Mouse (Mus musculus) skeletal muscle tissue, adult 2 months (tissue): ENCODE measurements around the gene Lemd1.
"Not testable (repeated sequence)": the region's sequence is repeated elsewhere in the genome, so short reads cannot be mapped to it uniquely, and the experiment has no call there.

ENCODE experiments used
- DNase-seq: peaks from one replicate; pipeline ENCODE4 v3.0.0-alpha.2; 2012; ENCODE audit warnings: low read depth, low spot score

Gene Lemd1

DNA sequence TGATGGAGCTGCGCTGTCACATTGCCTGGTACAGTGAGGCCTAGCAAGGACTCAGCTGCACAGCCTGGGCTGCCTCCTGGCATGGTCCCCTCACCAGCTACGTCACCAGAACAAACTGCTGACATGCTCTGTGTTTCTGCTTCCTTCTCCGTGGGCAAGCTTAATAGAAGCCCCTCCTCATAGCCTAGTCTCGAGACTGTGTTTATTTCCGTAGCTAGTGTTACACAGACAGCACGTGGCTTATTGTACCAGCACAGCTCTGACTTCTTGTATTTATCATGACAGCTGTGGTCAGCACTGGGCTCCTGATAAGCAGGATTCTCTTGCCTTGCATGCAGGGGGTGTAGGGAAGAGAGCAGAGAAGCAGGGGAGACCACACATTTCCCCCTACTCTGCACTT is 54.9 kb downstream of the Lemd1 start:
- DNase-seq, result no peak

GRCm38 (mm10) chr1:132246641-132247040 is 55.4 kb downstream of the Lemd1 start:
- DNase-seq, result no peak

DNA sequence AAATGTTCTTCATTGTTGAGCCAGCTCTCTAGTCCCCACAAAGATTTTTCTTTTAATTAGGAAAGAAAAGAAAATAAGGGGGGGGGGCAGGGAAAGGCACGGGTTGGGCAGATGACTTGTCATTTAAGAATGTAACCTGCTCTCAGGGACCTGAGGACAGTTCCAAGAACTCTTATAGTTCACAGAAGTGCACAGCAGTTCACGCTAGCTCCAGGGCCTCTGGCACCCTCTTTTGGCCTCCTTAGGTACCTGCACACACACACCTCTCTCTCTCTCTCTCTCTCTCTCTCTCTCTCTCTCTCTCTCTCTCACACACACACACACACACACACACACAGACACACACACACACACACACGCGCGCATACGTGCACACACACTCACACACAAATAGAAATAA is 63.2 kb downstream of the Lemd1 start:
- DNase-seq, result no peak

DNA sequence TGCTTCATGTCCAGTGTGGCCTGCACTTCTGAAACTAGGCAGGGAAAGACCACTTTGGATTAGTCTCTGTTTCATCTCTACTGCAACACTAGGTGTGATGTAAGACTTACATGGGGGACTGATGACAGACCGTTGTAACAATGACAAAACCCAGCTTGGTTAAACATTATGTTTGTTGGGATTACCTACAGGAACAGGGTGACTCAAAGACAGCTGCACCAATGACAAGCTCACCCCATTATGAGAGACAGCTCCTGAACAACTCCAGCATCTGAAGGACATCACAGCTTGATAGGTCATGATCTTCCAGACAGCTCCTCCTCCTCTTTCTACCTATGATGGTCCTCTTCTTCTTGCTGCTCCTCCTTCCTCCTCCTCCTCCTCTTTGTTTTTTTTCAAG is 69.1 kb downstream of the Lemd1 start:
- DNase-seq, result no peak

DNA sequence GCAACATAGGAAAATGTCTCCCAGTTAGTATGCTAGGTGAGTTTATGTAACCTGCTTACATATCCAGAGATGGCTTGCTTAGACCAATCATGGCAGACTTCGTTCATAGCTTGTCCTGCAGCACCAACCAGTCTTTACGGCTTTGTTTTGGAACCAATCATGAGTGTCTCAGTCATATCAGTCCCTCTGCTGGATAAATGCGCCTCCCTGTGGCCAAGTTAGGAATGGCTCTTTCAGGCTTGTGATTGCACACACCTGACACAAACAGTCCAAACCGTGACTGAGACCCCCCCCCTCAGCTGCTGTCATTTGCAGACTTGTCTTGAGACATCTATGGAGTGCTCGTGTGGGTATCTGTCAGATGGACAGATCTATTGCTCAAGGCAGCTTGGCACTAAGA is 69.8 kb downstream of the Lemd1 start:
- DNase-seq, result no peak

GRCm38 (mm10) chr1:132263618-132264017 is 72.4 kb downstream of the Lemd1 start:
- DNase-seq, result no peak

DNA sequence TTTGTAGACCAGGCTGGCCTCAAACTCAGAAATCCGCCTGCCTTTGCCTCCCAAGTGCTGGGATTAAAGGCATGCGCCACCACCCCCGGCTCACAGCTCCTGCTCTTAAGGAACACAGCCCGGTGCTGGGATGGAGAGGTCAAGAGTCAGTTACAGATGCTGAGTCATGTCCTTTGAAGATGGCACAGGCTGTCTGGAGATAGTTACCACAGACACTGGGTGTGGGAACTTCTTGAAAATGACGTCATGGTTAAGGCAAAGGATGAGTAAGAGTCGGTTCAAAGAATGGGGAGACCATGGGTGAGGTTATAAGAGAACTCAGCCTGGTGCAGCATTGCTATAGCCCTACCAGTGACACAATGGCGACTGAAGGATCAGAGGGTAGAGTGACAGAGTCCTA is 73.3 kb downstream of the Lemd1 start:
- DNase-seq, result no peak

- no peak for DNase-seq
These were observed 74.1 kb downstream of the Lemd1 start for GRCm38 (mm10) chr1:132265211-132265859.

DNA sequence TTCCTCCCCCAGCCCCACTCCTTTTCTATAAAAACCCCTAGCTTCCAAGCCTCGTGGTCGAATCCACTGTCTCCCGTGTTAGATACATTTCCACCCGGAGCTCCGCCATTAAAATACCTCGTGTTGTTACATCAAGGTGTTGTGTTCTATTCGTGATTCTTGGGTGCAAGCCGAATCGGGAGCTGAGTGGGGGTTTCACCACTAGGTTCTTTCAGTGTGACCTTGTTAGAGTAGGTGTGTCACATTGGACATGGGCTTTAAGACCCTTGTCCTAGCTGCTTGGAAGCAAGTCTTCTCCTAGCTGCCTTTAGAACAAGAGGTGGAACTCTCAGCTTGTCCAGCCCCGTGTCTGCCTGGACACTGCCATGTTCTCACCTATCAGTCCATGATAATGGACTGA is 74.7 kb downstream of the Lemd1 start:
- DNase-seq, result no peak

DNA sequence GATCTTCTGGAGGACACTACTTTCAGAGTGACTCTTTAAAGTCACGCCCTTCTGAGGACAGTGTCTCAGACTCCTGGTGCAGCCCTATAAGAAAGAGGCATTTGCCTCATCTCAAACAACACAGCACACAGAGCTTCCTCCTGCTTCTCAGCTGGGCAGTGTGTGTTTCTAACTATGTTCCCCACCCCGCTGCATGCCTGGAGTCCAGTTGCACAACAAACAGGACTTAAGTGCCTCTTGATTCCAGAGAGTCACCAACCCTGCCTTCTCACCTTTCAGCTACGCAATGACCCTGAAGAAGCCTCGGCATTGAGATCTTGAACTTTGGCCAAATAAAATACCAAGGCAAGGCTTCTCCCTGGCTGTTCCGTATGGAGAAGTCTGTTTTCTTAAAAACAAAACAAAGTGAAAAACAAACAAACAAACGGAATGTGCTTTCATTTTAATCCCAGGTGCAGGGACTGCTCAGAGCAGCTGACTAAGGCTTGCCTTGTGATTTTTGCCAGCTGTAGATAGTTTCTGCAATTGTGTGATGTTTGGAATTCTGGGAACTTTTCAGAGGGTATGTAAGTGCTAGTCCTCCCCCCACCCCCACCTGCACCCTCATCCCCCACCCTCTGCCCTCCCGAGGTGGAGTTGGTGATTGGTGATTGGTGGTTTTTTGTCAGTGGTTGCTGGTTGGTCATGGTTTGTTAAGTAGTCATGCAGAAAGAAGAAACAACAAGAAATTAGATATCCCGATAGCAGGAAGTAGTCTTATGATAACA is 75.7 kb downstream of the Lemd1 start:
- DNase-seq, result peak; percentile 84

- DNase-seq, result peak; percentile 82
These were observed 76.7 kb downstream of the Lemd1 start for GRCm38 (mm10) chr1:132267959-132268358.

DNA sequence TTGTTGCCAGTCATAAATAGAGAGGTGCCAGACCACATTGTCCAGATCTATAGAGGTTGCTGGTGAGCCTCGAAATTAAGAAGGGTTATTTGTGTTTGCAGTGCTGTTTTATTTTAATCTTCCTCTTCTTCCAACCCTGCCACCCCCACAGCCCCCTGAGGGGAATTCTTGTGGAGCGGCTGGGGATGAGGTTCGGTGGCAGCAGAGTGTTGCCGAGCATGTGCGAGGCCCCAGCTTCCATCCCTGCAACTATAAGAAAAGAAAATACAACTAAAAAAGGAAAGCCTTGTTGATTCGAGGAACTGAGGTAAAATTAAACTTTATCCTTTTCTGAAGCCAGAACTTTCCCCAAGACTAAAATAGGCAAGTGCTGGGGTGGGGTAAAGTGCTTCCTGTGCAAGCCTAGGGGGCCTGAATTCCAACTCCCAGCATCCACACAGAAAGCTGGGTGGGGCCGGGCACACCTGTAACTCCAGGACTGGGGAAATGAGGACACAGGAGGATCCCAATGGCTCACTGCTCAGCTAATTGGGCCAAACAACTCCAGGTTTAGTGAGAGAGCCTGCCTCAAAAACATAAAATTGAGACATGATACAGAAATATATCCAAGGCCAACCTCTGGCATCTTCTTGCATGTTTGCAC is 77.3 kb downstream of the Lemd1 start:
- no peak for DNase-seq

DNA sequence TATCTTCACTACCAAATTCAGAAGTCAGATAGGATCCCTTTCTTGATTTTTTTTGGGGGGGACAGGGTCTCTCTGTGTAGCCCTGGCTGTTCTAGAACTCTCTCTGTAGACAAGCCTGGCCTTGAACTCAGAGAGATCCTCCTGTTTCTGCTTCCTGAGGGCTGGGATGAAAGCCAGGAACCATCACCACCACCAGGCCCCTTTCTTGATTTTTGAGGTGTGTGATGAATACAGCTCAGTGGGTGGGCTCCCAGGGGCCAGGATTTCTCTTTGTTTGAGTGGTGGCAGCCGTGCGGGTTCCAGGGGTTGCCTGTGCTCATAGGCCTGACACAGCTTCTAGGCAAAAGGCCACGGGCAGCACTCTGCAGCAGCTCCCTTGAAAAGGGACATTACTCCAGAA is 80.0 kb downstream of the Lemd1 start:
- DNase-seq, result no peak

DNA sequence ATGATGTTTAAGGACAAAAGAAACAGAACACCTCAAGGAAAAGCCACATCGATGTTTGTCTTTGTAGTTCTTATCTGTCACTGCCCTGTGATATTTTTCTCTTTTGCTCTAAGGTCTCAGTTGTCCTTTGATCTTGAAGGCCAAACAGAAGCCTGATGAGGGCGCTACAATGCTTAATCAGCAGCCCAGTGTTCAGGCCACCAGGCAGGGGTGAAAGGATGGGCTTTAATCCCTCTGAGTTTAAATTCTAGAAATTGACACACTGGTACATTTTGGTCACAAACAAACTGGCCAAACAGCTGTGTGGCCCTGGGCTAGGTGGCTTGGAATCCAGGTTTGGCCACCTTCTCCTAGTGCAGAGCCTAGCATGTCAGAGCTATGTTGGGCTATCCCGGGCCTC is 85.5 kb downstream of the Lemd1 start:
- DNase-seq, result no peak

GRCm38 (mm10) chr1:132277124-132277523 is 85.9 kb downstream of the Lemd1 start:
- DNase-seq, result no peak

DNA sequence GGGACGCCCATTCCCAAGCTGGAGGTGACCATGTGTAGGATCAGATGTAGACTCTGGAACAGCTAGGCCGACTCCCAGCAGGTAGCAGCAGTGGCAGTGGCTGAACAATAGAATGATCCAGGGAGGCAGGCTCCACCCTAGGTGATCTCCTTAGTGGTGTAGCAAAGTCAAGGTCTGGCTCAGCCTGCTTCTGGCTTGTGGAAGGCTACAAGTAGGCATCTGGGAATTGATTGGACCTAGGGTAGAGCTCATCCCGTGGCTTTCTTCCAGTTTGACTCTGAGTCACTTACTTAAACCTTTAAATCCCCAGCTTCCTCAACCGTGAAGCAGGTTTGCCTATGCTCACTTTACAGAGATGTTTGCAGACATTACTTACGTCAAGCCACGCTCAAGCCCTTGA is 89.4 kb downstream of the Lemd1 start:
- not testable (repeated sequence) for DNase-seq

- DNase-seq, result no peak
These were observed 90.4 kb downstream of the Lemd1 start for GRCm38 (mm10) chr1:132281523-132282176.

- no peak for DNase-seq
These were observed 90.9 kb downstream of the Lemd1 start for GRCm38 (mm10) chr1:132282177-132282536.

DNA sequence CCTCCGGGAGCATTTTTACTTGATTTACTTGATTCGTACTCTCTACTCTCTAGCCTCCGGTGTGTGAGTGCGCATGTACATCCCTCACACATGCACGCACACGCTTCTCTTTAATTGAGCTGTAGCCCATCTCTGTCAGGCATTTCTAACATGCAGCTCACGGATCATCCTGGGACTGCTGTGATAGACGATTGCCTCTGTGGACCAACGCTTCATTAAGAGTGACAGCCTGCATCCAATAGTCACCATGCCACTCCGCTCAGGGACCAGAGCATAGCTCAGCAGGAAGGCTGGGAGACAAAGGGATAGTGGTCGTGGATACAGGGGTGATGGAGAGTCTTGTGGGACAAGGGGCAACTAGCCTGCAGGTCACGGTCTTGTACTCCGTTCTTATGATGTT is 91.8 kb downstream of the Lemd1 start:
- DNase-seq, result no peak

GRCm38 (mm10) chr1:132286735-132287134 is 95.5 kb downstream of the Lemd1 start:
- DNase-seq, result no peak

DNA sequence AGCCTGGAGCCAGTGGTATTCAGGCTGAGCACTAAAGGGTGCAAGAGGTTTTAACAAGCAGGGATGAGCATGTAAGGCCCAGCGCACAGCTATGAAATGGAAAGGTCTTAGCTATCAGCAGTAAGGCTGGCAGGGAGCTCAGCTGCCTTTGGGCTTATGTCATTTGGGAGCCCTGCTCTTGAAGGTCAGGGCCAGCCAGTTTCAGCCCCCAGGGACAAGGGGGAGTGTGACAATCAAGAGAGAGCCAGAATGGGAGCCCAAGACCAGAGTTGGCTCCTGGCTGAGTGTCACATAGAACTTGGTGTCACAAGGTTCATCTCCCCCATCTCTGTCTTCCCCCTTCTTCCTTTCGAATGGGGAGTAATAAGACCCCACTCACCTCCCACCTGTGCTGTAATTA is 96.2 kb downstream of the Lemd1 start:
- DNase-seq, result no peak

GRCm38 (mm10) chr1:132287991-132288451 is 96.8 kb downstream of the Lemd1 start:
- DNase-seq, result no peak
